Mouse (Mus musculus) myocyte (in vitro differentiated cells): ENCODE measurements around the gene Fbxo11.

Experiments
- CEBPB ChIP-seq: IDR thresholded peaks from 2 replicates; pipeline ENCODE4 v1.6.1; 2011; ENCODE audit warnings: mild to moderate bottlenecking, moderate library complexity; ENCODE audit not compliant: poor library complexity, insufficient read depth, severe bottlenecking
- MAX ChIP-seq: IDR thresholded peaks from one replicate; pipeline ENCODE4 v1.6.1; 2011; ENCODE audit warnings: low read depth, mild to moderate bottlenecking, control low read depth
- MYOD1 ChIP-seq, 3 experiments: IDR thresholded peaks; one replicate each; pipeline ENCODE4 v1.6.1; 2011; ENCODE audit warnings: control low read depth in 2 of 3, low read depth in 2 of 3, mild to moderate bottlenecking in 2 of 3, moderate library complexity in 1 of 3; ENCODE audit not compliant: insufficient read length in 2 of 3, control insufficient read depth in 1 of 3
- POLR2A ChIP-seq: IDR thresholded peaks from one replicate; pipeline ENCODE4 v1.6.1; 2011; ENCODE audit warnings: low read depth, mild to moderate bottlenecking, control low read depth, moderate library complexity; ENCODE audit not compliant: insufficient read length
- REST ChIP-seq: IDR thresholded peaks from one replicate; pipeline ENCODE4 v1.6.1; 2011; ENCODE audit warnings: mild to moderate bottlenecking, control low read depth, moderate library complexity; ENCODE audit not compliant: insufficient read depth, insufficient read length
- TCF12 ChIP-seq: IDR thresholded peaks from one replicate; pipeline ENCODE4 v1.6.1; 2011; ENCODE audit warnings: mild to moderate bottlenecking, control low read depth; ENCODE audit not compliant: poor library complexity, insufficient read depth, severe bottlenecking

GRCm38 (mm10) chr17:88062860-88063580, 2.1 kb downstream of the Fbxo11 start:
- TF ChIP-seq CEBPB (no peak), POLR2A (no peak), MAX (no peak), TCF12 (no peak), REST (no peak), MYOD1 (IDR thresholded peaks at IDR 0.05; ENCODE audit: control insufficient read depth in 1 of 3, insufficient read length in 2 of 3, low read depth in 2 of 3) (no peak)
